Mouse (Mus musculus) gastrocnemius, postnatal 14 days (tissue): Measurements from ENCODE around the gene Olfr1295. TPM values are rescaled to one million over a fixed set of nuclear protein-coding genes. Genes with fewer than 3 reads are reported as not detected.

ENCODE experiments used
- DNase-seq: peaks from one replicate; pipeline ENCODE4 v3.0.0; 2021; ENCODE audit warnings: mixed read lengths
- intact Hi-C: fragments of 180-260 bp; cut with DNase I; formaldehyde crosslinking; loops from one replicate; pipeline ENCODE4 v1.15.1; 2025; ENCODE audit warnings: low total_unique reads
- long read RNA-seq, 2 experiments: library from polyadenylated mRNA; stranded (forward); transcript quantifications; one replicate each; pipeline ENCODE4 v2.0.0; 2021
- total RNA-seq, 2 experiments: library from RNA; stranded (reverse); gene quantifications; 2 replicates each; pipeline ENCODE4 v1.2.3; 2021

Olfr1295 gene
- not detected for total RNA-seq
- long read RNA-seq, experiment 1: 0 reads
- long read RNA-seq, experiment 2: 0 reads

DNA sequence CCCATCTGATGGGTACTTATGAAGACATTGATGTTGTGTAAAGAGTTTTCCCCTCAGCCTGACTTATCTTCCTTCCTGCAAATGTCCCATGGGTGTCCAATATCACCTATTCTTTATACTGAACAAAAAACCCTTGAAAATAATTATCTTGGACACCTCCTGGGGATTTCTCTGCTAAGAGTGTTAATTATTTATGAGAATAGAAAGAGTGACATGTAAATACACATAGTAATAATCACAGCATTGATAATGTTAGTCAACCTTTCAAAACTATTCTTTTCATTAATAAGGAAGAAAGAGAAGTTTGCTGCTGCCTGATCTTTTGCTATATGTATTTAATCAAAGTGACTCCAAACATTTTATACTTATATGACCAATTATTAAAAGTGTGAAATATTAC lies at the start of gene Olfr1295:
Olfr1295 (minus strand) TSS at position 101 of the 400 bp plus-strand sequence.
- no peak for DNase-seq

DNA sequence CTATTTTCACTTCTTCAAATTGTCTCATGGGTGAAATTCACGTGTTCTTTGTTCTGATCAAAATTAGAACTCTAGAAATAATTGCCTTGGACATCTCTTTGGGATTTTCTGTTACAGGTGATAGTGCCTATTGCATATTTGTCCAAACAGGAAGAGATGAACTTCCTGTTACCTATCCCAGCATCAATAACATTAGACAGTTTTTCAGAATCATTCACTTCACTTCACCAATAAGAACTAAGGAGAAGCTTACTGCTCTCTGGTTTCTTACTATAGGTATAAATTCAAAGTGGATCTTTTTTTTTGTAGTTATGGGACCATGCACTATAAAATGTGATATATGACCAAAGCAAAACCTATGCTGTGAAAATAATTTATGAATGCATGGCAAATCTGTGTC lies 29.3 kb downstream of the Olfr1295 start, which contains the start of gene Olfr1294:
Olfr1294 (minus strand) TSS at position 101 of the 400 bp plus-strand sequence.
- no peak for DNase-seq
- intact Hi-C loops: no loop called here

More for the DNA sequence above, at the start of gene Olfr1295:
- intact Hi-C loops: no loop called here

DNA sequence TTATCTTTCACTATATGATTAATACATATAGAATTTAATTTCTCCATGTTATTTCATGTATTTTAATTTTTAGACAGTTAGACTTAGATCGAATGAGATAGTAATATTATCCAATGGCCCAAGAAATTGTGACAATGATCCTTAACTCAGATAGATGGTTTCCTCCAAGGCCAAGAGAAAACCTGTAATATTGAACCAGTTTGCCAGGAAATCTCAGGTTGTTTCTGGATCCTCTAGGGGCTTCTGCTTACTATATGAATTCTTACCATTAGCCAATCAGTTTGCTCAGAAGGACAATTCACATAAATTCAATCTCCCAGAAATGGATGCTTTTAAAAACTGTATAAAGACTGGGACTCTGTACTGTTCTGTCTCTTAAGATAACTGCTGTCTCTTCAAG lies 44.6 kb downstream of the Olfr1295 start, which contains the start of gene Olfr1293-ps:
Olfr1293-ps (plus strand) TSS at position 301 of the 400 bp plus-strand sequence.
- intact Hi-C loops: no loop called here
- no peak for DNase-seq

DNA sequence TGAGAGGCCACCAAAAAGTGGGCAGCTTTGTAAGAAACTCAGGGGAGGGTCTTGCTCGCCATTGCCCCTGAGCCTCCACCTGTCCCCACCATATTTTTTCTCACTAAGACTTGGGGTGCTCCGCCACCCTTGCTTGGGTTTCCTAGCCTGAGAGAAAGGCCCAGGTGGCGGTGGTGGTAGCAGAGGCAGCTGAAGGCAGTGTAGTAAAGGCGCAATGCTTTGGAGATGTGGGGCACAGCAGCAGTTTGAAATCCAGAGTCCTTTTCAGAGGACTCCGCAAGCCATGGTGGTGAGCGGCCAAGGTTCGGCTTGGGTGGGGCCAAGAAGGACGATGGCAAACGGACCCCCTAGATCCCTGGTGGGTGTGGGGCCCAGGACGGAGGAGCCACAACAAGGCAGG lies 52.0 kb downstream of the Olfr1295 start:
- DNase-seq: no peak
- intact Hi-C loops: no loop called here

Other genes starting within 250 kb of the Olfr1295 start
- gene Olfr1281, start 243.2 kb downstream of the Olfr1295 start, total RNA-seq: not detected
- not detected for gene Olfr1282, start 233.6 kb downstream of the Olfr1295 start, total RNA-seq
- not detected for gene Olfr1283, start 202.9 kb downstream of the Olfr1295 start, total RNA-seq
- not detected for gene Olfr1284, start 194.2 kb downstream of the Olfr1295 start, total RNA-seq
- not detected for gene Olfr1286, start 146.6 kb downstream of the Olfr1295 start, total RNA-seq
- not detected for gene Olfr1287, start 120.5 kb downstream of the Olfr1295 start, total RNA-seq
- not detected for gene Olfr1288, start 95.6 kb downstream of the Olfr1295 start, total RNA-seq
- gene Olfr1289, start 88.9 kb downstream of the Olfr1295 start, total RNA-seq: not detected
- gene Olfr1290, start 75.9 kb downstream of the Olfr1295 start, total RNA-seq: not detected
- not detected for gene Olfr1291-ps1, start 72.5 kb downstream of the Olfr1295 start, total RNA-seq
- gene Olfr1293-ps, start 44.5 kb downstream of the Olfr1295 start, total RNA-seq: not detected
- not detected for gene Olfr1294, start 29.4 kb downstream of the Olfr1295 start, total RNA-seq
- not detected for gene Olfr1297, start 56.8 kb upstream of the Olfr1295 start, total RNA-seq
- gene Olfr1298, start 79.5 kb upstream of the Olfr1295 start, total RNA-seq: not detected
- not detected for gene Olfr1299, start 91.7 kb upstream of the Olfr1295 start, total RNA-seq
- not detected for gene Olfr1301, start 181.3 kb upstream of the Olfr1295 start, total RNA-seq
- gene Olfr1302, start 207.7 kb upstream of the Olfr1295 start, total RNA-seq: not detected